Mouse (Mus musculus) hindbrain, embryonic 15.5 days (tissue): Measurements from ENCODE around the gene Hoxa7. TPM values are rescaled to one million over a fixed set of nuclear protein-coding genes. Genes with fewer than 3 reads are reported as not detected.
A peak's percentile ranks its signal among the peaks of the same experiment; 100 is the strongest.

Experiments
- ATAC-seq: fragments of 200-750 bp; cut with Nextera tagmentation; 2 replicates; pipeline ENCODE4 v1.8.0; 2017; ENCODE audit warnings: low read depth, moderate number of reproducible peaks, moderate TSS enrichment; ENCODE audit not compliant: low FRiP score
- H3K27ac ChIP-seq: fragments of 300-500 bp; sonication (generic); replicated peaks from 2 replicates; pipeline ENCODE4 v1.5.1; 2015; ENCODE audit warnings: mild to moderate bottlenecking, inconsistent platforms
- H3K27me3 ChIP-seq: fragments of 300-500 bp; sonication (generic); 2 replicates; pipeline ENCODE4 v1.6.1; 2015; ENCODE audit warnings: control low read depth, inconsistent platforms
- H3K36me3 ChIP-seq: fragments of 300-500 bp; sonication (generic); 2 replicates; pipeline ENCODE4 v1.6.1; 2015; ENCODE audit warnings: control low read depth, inconsistent platforms
- H3K4me1 ChIP-seq: fragments of 300-500 bp; sonication (generic); replicated peaks from 2 replicates; pipeline ENCODE4 v1.6.1; 2015; ENCODE audit warnings: control low read depth, inconsistent platforms
- H3K4me2 ChIP-seq: fragments of 300-500 bp; sonication (generic); 2 replicates; pipeline ENCODE4 v1.6.1; 2015; ENCODE audit warnings: moderate library complexity, mild to moderate bottlenecking, inconsistent platforms
- H3K4me3 ChIP-seq: fragments of 300-500 bp; sonication (generic); 2 replicates; pipeline ENCODE4 v1.5.1; 2015; ENCODE audit warnings: mild to moderate bottlenecking, inconsistent platforms
- H3K9ac ChIP-seq: fragments of 300-500 bp; sonication (generic); 2 replicates; pipeline ENCODE4 v1.6.1; 2015; ENCODE audit warnings: inconsistent platforms
- H3K9me3 ChIP-seq: fragments of 300-500 bp; sonication (generic); 2 replicates; pipeline ENCODE4 v1.6.1; 2016; ENCODE audit warnings: control low read depth, inconsistent platforms
- WGBS: fragments of 180-500 bp; shearing (Covaris S2); methylation state at CpG from one replicate; pipeline ENCODE4 v1.1.7; 2015; 5-methylcytosine and 5-hydroxymethylcytosine counted together
- polyA plus RNA-seq: library from polyadenylated mRNA; unstranded; fragments of >200 nt; fragmentation: Nextera tagmentation; extraction: Ambion mirVana; gene quantifications from 2 replicates; pipeline ENCODE4 v1.2.1, GENCODE M21; 2015

Gene Hoxa7
- polyA plus RNA-seq, 1 experiment from 2014 or later, result 20.5 TPM

- H3K9ac ChIP-seq, result no peak overlapping the region
- no peaks in the 10 kb centered on the region for H3K4me1 ChIP-seq
- H3K27ac ChIP-seq, result no peak overlapping the region
- H3K9me3 ChIP-seq, result no peaks in the 10 kb centered on the region
- H3K27me3 ChIP-seq, result peaks cover 92% of the 10 kb centered on the region
- 7% methylated on average over 4 of the region's 4 CpGs for WGBS
- ATAC-seq, result no peak
- no peaks in the 10 kb centered on the region for H3K36me3 ChIP-seq
- no peak overlapping the region for H3K4me3 ChIP-seq
- H3K4me2 ChIP-seq, result no peak overlapping the region
These were observed 21.2 kb upstream of the Hoxa7 start for GRCm38 (mm10) chr6:52242801-52243332.

- WGBS, result 5% methylated on average over 9 of the region's 9 CpGs
- H3K36me3 ChIP-seq, result no peaks in the 10 kb centered on the region
- H3K4me3 ChIP-seq, result no peak overlapping the region
- peaks cover 95% of the 10 kb centered on the region for H3K27me3 ChIP-seq
- no peak overlapping the region for H3K27ac ChIP-seq
- no peak overlapping the region for H3K4me2 ChIP-seq
- no peaks in the 10 kb centered on the region for H3K9me3 ChIP-seq
- no peaks in the 10 kb centered on the region for H3K4me1 ChIP-seq
- H3K9ac ChIP-seq, result no peak overlapping the region
- no peak for ATAC-seq
These were observed 19.5 kb upstream of the Hoxa7 start for GRCm38 (mm10) chr6:52241001-52241621.

- no peak within 1 kb of the TSS for H3K9ac ChIP-seq
- no peak within 1 kb of the TSS for H3K4me3 ChIP-seq
- no peak for ATAC-seq
- H3K27ac ChIP-seq, result no peak within 1 kb of the TSS
- no peaks in the 10 kb centered on the region for H3K36me3 ChIP-seq
- peaks cover 96% of the 10 kb centered on the region for H3K27me3 ChIP-seq
- H3K4me1 ChIP-seq, result no peaks in the 10 kb centered on the region
- 2% methylated on average over 35 of the region's 35 CpGs for WGBS
- 0 out of 2 replicates have a peak within 1 kb of the TSS, but pooled peaks have one; percentile 11 for H3K4me2 ChIP-seq
- H3K9me3 ChIP-seq, result no peaks in the 10 kb centered on the region
These were observed 18.8 kb upstream of the Hoxa7 start, which contains the start of gene Hoxa10 for GRCm38 (mm10) chr6:52240389-52241000. Gene Hoxa10 (minus strand): TSS chr6:52240854.

- H3K4me2 ChIP-seq, result 0 out of 2 replicates have a peak overlapping the region, but pooled peaks have one; percentile 11
- H3K27me3 ChIP-seq, result peaks cover 97% of the 10 kb centered on the region
- no peaks in the 10 kb centered on the region for H3K9me3 ChIP-seq
- H3K9ac ChIP-seq, result no peak overlapping the region
- H3K36me3 ChIP-seq, result no peaks in the 10 kb centered on the region
- 2% methylated on average over 30 of the region's 30 CpGs for WGBS
- H3K27ac ChIP-seq, result no peak overlapping the region
- no peak overlapping the region for H3K4me3 ChIP-seq
- H3K4me1 ChIP-seq, result no peaks in the 10 kb centered on the region
- ATAC-seq, result no peak
These were observed 18.2 kb upstream of the Hoxa7 start for GRCm38 (mm10) chr6:52239625-52240388.

DNA sequence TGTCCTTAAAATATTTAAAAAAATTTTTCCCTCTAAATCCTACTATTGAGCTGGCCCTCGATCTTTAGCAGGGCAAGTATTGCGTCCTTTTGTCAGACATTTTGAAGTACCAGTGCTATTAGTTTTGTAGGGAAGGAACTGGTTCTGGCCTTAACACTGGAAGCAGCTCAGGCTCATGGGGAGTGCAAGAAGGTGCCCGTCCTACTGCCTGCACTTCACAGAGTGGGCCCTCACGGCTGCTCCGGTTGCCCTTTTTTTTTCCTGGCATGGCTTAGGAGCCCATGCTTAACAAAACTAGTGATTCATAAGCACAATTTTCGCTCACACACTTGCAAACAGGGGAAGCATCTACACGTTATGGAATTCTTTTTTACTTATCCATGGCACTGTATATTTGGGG lies 17.3 kb upstream of the Hoxa7 start:
- Histone ChIP-seq H3K4me3 (no peak overlapping the region), H3K27me3 (peaks cover 97% of the 10 kb centered on the region), H3K4me2 (no peak overlapping the region), H3K9ac (no peak overlapping the region), H3K9me3 (no peaks in the 10 kb centered on the region), H3K36me3 (no peaks in the 10 kb centered on the region), H3K4me1 (no peaks in the 10 kb centered on the region), H3K27ac (no peak overlapping the region)
- WGBS, result 3% methylated on average over 7 of the region's 7 CpGs
- ATAC-seq, result no peak

DNA sequence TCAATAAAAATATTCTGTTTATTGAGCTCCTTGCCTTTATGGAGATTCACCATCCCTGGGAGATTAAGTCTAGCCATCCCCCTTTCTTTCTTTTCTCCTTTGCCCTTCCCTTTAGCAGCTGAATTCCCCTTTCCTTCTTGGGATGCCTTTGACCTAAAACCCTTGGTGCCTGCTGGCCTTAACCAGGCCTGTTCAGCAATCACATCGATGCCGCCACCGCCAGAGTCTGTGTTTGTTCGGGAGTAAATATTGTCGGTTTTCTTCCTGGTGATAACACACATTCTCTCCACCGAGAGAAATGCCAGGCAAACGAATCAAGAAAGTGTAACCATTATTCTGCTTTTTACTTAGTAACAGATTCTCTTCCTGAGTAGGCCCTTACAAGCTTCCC lies 16.5 kb upstream of the Hoxa7 start:
- Histone ChIP-seq H3K27me3 (peaks cover 97% of the 10 kb centered on the region), H3K4me1 (no peaks in the 10 kb centered on the region), H3K4me3 (no peak overlapping the region), H3K9me3 (no peaks in the 10 kb centered on the region), H3K4me2 (no peak overlapping the region), H3K36me3 (no peaks in the 10 kb centered on the region), H3K9ac (no peak overlapping the region), H3K27ac (no peak overlapping the region)
- no peak for ATAC-seq
- WGBS, result 2% methylated on average over 7 of the region's 7 CpGs

DNA sequence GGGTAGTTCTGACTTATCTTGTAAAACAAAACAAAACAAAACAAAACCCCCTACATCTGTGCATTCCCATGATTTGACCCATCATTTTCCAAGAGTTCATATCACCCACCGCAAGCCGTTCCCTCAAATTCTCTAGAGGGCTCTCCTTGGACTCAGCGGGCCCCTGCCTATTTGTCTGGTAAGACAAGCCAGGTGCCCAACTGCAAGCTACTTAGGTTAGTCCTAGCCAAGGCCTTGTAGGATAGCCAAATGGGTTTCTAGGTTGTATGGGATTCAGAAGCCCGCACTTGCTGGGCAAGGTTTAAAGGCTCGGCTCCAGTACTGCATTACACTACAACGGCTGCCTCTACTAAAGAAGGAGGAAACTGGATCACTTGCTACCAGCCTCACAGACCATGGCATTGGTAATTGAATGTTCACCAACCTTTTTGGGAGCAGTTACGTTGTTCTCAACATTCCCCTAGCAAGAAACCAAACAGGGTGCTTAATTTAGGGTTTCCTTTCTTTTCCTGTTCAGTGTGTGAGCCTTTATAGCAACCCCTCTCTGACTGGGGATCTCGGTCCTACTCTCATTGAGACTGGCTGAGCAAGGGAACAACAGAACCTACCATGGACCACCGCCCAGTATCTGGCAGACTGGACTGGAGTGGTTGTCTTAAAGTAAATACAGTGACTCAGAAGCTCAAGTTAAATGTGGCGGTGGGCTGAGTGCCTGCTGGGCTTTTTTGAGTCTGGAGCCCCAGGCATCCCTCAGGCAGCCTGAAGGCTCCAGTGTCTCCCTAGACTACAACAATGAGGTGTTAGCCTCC lies 15.9 kb upstream of the Hoxa7 start:
- WGBS, result 6% methylated on average over 10 of the region's 10 CpGs
- H3K27ac ChIP-seq, result no peak overlapping the region
- no peaks in the 10 kb centered on the region for H3K4me1 ChIP-seq
- H3K36me3 ChIP-seq, result no peaks in the 10 kb centered on the region
- peaks cover 97% of the 10 kb centered on the region for H3K27me3 ChIP-seq
- no peak overlapping the region for H3K4me2 ChIP-seq
- H3K9ac ChIP-seq, result no peak overlapping the region
- no peak for ATAC-seq
- H3K4me3 ChIP-seq, result no peak overlapping the region
- H3K9me3 ChIP-seq, result no peaks in the 10 kb centered on the region

DNA sequence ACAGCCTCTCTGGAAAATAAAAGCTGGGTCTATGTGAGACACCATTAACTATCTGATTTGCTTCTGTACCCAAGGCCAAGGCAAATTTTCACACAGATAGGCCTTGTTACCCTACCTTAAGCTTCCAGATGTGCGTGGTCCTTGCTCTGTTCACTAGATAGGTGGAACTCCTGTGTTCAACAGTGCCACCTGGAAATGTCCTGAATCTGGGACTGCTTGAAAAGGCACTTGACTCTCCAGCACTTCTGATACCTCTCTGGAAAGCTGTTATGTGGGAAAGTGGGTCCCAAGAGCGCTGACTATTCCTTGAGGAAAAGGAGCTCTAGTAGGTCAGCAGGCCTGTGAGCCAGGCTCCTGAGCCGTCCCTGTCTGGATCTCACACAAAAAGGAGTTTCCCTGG lies 15.2 kb upstream of the Hoxa7 start:
- H3K4me3 ChIP-seq, result no peak overlapping the region
- 7% methylated on average over 3 of the region's 3 CpGs for WGBS
- H3K4me1 ChIP-seq, result no peaks in the 10 kb centered on the region
- ATAC-seq, result no peak
- peaks cover 97% of the 10 kb centered on the region for H3K27me3 ChIP-seq
- H3K36me3 ChIP-seq, result no peaks in the 10 kb centered on the region
- H3K9me3 ChIP-seq, result no peaks in the 10 kb centered on the region
- H3K9ac ChIP-seq, result no peak overlapping the region
- H3K4me2 ChIP-seq, result no peak overlapping the region
- H3K27ac ChIP-seq, result no peak overlapping the region

GRCm38 (mm10) chr6:52235866-52236265 lies 14.2 kb upstream of the Hoxa7 start:
- 23% methylated on average over 6 of the region's 6 CpGs for WGBS
- H3K27me3 ChIP-seq, result peaks cover 92% of the 10 kb centered on the region
- no peak overlapping the region for H3K4me2 ChIP-seq
- H3K27ac ChIP-seq, result no peak overlapping the region
- H3K9ac ChIP-seq, result no peak overlapping the region
- H3K9me3 ChIP-seq, result no peaks in the 10 kb centered on the region
- no peaks in the 10 kb centered on the region for H3K36me3 ChIP-seq
- H3K4me1 ChIP-seq, result no peaks in the 10 kb centered on the region
- no peak overlapping the region for H3K4me3 ChIP-seq
- no peak for ATAC-seq

DNA sequence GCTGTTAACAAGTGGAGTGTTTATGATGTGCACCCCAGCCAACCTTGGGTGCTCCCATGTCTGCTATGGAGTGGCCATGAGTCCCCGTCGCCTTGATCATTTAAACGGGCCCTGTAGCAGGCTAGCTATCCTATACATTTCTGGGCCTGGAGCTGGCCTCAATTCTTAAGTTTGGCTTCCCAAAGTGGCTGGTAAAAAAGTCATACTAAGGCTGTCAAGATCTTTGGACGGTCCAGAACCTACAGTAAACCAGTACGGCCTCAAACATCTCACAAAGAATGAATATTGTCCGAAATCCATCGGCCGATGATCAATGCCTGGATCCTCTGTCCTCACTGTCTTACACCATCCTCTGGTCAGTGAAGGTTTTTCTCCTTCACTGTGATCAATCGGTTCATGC lies 13.6 kb upstream of the Hoxa7 start:
- Histone ChIP-seq H3K9me3 (no peaks in the 10 kb centered on the region), H3K36me3 (no peaks in the 10 kb centered on the region), H3K4me3 (no peak overlapping the region), H3K27ac (no peak overlapping the region), H3K27me3 (peaks cover 90% of the 10 kb centered on the region), H3K9ac (no peak overlapping the region), H3K4me2 (no peak overlapping the region), H3K4me1 (no peaks in the 10 kb centered on the region)
- no peak for ATAC-seq
- WGBS, result 28% methylated on average over 9 of the region's 9 CpGs

- H3K27ac ChIP-seq, result no peak overlapping the region
- no peak overlapping the region for H3K4me3 ChIP-seq
- no peak overlapping the region for H3K9ac ChIP-seq
- H3K27me3 ChIP-seq, result peaks cover 89% of the 10 kb centered on the region
- no peaks in the 10 kb centered on the region for H3K9me3 ChIP-seq
- no peak overlapping the region for H3K4me2 ChIP-seq
- WGBS, result 1% methylated on average over 63 of the region's 68 CpGs
- no peaks in the 10 kb centered on the region for H3K4me1 ChIP-seq
- H3K36me3 ChIP-seq, result no peaks in the 10 kb centered on the region
- no peak for ATAC-seq
These were observed 12.9 kb upstream of the Hoxa7 start for GRCm38 (mm10) chr6:52234428-52235140.
